Mouse (Mus musculus) left cerebral cortex, postnatal 10 days (tissue): ENCODE measurements around the gene Ahdc1. TPM values are rescaled to one million over a fixed set of nuclear protein-coding genes. Genes with fewer than 3 reads are reported as not detected.

Experiments
- DNase-seq, 2 experiments: peaks; one replicate each; pipeline ENCODE4 v3.0.0; 2021 to 2022; ENCODE audit warnings: low spot score in 2 of 2, mixed read lengths in 1 of 2; ENCODE audit errors: extremely low spot score in 1 of 2
- intact Hi-C: fragments of 180-260 bp; cut with DNase I; formaldehyde crosslinking; loops from one replicate; pipeline ENCODE4 v1.15.1; 2025
- total RNA-seq, 2 experiments: library from RNA; stranded (reverse); gene quantifications; 2 replicates each; pipeline ENCODE4 v1.2.3; 2021

The Ahdc1 gene
- total RNA-seq, 2 experiments from 2014 or later, result 70.0 to 71.1 TPM

- intact Hi-C loops, result no loop called here
- DNase-seq, result no peak
Observed at GRCm38 (mm10) chr4:133101751-133102150, 90.7 kb downstream of the Ahdc1 start.

- DNase-seq, result no peak
- intact Hi-C loops, result no loop called here
Observed at GRCm38 (mm10) chr4:133103525-133104193, 92.6 kb downstream of the Ahdc1 start.

GRCm38 (mm10) chr4:133104194-133104569 lies 93.1 kb downstream of the Ahdc1 start:
- intact Hi-C loops, result no loop called here
- DNase-seq, result no peak

GRCm38 (mm10) chr4:133106691-133107090 lies 95.6 kb downstream of the Ahdc1 start:
- intact Hi-C loops, result no loop called here
- no peak for DNase-seq

- peak in 1 of 2 experiments; percentile 64 for DNase-seq
- intact Hi-C loops, result no loop called here
Observed at GRCm38 (mm10) chr4:133107788-133108281, 96.8 kb downstream of the Ahdc1 start.

GRCm38 (mm10) chr4:133108481-133109334 lies 97.6 kb downstream of the Ahdc1 start:
- intact Hi-C loops, result no loop called here
- peak in 1 of 2 experiments; percentile 54 for DNase-seq

GRCm38 (mm10) chr4:133109335-133109801 lies 98.3 kb downstream of the Ahdc1 start:
- intact Hi-C loops, result no loop called here
- DNase-seq, result no peak

- intact Hi-C loops, result no loop called here
- no peak for DNase-seq
Observed at GRCm38 (mm10) chr4:133112175-133112838, 101.2 kb downstream of the Ahdc1 start.

- intact Hi-C loops, result no loop called here
- no peak for DNase-seq
Observed at GRCm38 (mm10) chr4:133113351-133113882, 102.4 kb downstream of the Ahdc1 start.

- intact Hi-C loops, result no loop called here
Observed at GRCm38 (mm10) chr4:133114762-133115161, 103.7 kb downstream of the Ahdc1 start.

GRCm38 (mm10) chr4:133115721-133116429 lies 104.8 kb downstream of the Ahdc1 start:
- intact Hi-C loops, result no loop called here
- no peak for DNase-seq

More at GRCm38 (mm10) chr4:133114762-133115161, 103.7 kb downstream of the Ahdc1 start:
- DNase-seq, result no peak

- intact Hi-C loops, result no loop called here
- DNase-seq, result no peak
Observed at GRCm38 (mm10) chr4:133116756-133117470, 105.9 kb downstream of the Ahdc1 start.

- intact Hi-C loops, result no loop called here
Observed at GRCm38 (mm10) chr4:133117556-133118411, 106.7 kb downstream of the Ahdc1 start.

GRCm38 (mm10) chr4:133118775-133119375 lies 107.8 kb downstream of the Ahdc1 start:
- intact Hi-C loops, result no loop called here
- no peak for DNase-seq

More at GRCm38 (mm10) chr4:133117556-133118411, 106.7 kb downstream of the Ahdc1 start:
- peak in 1 of 2 experiments; percentile 85 for DNase-seq

- DNase-seq, result no peak
- intact Hi-C loops, result no loop called here
Observed at GRCm38 (mm10) chr4:133119579-133119978, 108.5 kb downstream of the Ahdc1 start.

- peak in 1 of 2 experiments; percentile 52 for DNase-seq
Observed at GRCm38 (mm10) chr4:133120833-133121321, 109.8 kb downstream of the Ahdc1 start.

More at GRCm38 (mm10) chr4:133120833-133121321, 109.8 kb downstream of the Ahdc1 start:
- intact Hi-C loops, result no loop called here
